Mouse (Mus musculus) embryonic facial prominence, embryonic 14.5 days (tissue): ENCODE results near the gene Snrnp25. TPM values are rescaled to one million over a fixed set of nuclear protein-coding genes. Genes with fewer than 3 reads are reported as not detected.

ENCODE experiments used
- ATAC-seq: fragments of 200-750 bp; cut with Nextera tagmentation; 2 replicates; pipeline ENCODE4 v1.8.0; 2017; ENCODE audit warnings: low read depth, moderate number of reproducible peaks, moderate TSS enrichment
- DNase-seq: peaks from one replicate; pipeline ENCODE4 v3.0.0-alpha.2; 2015; ENCODE audit warnings: low spot score
- H3K27ac ChIP-seq: fragments of 300-500 bp; sonication (generic); replicated peaks from 2 replicates; pipeline ENCODE4 v1.5.1; 2014; ENCODE audit warnings: low read depth, mild to moderate bottlenecking, low read length, moderate library complexity
- H3K27me3 ChIP-seq: fragments of 300-500 bp; sonication (generic); replicated peaks from 2 replicates; pipeline ENCODE4 v1.6.1; 2014; ENCODE audit warnings: low read length; ENCODE audit not compliant: control insufficient read depth, insufficient read depth
- H3K36me3 ChIP-seq: fragments of 300-500 bp; sonication (generic); 2 replicates; pipeline ENCODE4 v1.6.1; 2014; ENCODE audit warnings: low read length, mixed read lengths; ENCODE audit not compliant: control insufficient read depth, insufficient read depth
- H3K4me1 ChIP-seq: fragments of 300-500 bp; sonication (generic); 2 replicates; pipeline ENCODE4 v1.6.1; 2014; ENCODE audit warnings: antibody characterized with exemption, low read length; ENCODE audit not compliant: control insufficient read depth, insufficient read depth
- H3K4me2 ChIP-seq: fragments of 300-500 bp; sonication (generic); 2 replicates; pipeline ENCODE4 v1.6.1; 2014; ENCODE audit warnings: low read depth, mild to moderate bottlenecking, low read length, moderate library complexity, mixed read lengths
- H3K4me3 ChIP-seq: fragments of 300-500 bp; sonication (generic); 2 replicates; pipeline ENCODE4 v1.5.1; 2014; ENCODE audit warnings: low read depth, mild to moderate bottlenecking, low read length
- H3K9ac ChIP-seq: fragments of 300-500 bp; sonication (generic); 2 replicates; pipeline ENCODE4 v1.6.1; 2014; ENCODE audit warnings: low read depth, mild to moderate bottlenecking, low read length, moderate library complexity, mixed read lengths
- H3K9me3 ChIP-seq: fragments of 300-500 bp; sonication (generic); 2 replicates; pipeline ENCODE4 v1.6.1; 2016; ENCODE audit warnings: low read length; ENCODE audit not compliant: control insufficient read depth
- WGBS: fragments of 180-500 bp; shearing (Covaris S2); extraction: QIAGEN DNeasy Blood & Tissue Kit; methylation state at CpG from one replicate; pipeline ENCODE4 v1.1.7; 2014; 5-methylcytosine and 5-hydroxymethylcytosine counted together
- polyA plus RNA-seq: library from polyadenylated mRNA; unstranded; fragments of >200 nt; fragmentation: Nextera tagmentation; extraction: Ambion mirVana; gene quantifications from 2 replicates; pipeline ENCODE4 v1.2.1, GENCODE M21; 2014

Snrnp25 gene
- polyA plus RNA-seq, 1 experiment from 2014 or later = 43.2 TPM

DNA sequence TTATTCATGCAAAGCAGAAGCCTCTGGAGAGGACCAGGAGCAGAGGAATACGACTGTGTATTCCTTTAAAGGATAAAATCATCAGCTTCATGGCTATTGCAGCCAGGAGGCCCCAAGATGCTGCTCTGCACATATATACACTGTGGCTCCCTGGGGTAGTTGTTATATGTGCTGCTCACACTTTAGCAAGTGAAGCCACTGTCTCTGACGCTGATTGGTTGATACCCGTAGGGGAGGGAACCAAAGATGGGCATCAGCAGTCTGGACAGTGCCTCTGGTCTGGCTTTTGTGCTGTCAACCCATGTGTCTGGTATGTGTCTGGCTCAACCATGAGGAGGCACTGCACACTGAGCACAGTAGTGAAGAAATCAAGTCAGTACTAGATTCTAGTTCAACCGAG, 38.5 kb upstream of the Snrnp25 start:
- no peak overlapping the region for H3K4me3 ChIP-seq
- H3K4me1 ChIP-seq = 0 out of 2 replicates have a peak, but pooled peaks cover 4% of the 10 kb centered on the region
- no peak overlapping the region for H3K4me2 ChIP-seq
- WGBS = 75% methylated on average over 4 of the region's 4 CpGs
- no peaks in the 10 kb centered on the region for H3K9me3 ChIP-seq
- no peaks in the 10 kb centered on the region for H3K36me3 ChIP-seq
- H3K27ac ChIP-seq = no peak overlapping the region
- ATAC-seq (no peak), DNase-seq (no peak)
- no peaks in the 10 kb centered on the region for H3K27me3 ChIP-seq
- H3K9ac ChIP-seq = no peak overlapping the region

DNA sequence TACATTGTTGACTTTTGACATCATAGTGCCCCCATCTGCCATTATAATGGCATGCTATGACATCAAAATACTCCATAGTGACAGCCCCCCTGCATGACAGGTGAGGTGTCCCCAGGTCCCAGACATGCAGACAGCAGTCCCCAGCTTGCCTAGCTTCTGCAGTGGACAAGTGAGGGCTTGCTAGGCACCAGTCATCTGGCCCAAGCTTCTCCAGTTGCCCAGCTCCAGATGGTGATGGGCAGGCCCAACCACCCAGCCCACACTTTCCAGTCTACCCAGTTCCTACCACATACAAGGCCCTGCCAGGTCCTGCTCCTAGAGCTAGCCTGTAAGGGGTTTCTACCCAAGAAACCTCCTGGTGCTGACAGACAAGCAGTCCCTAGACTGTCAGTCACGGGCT, 26.7 kb upstream of the Snrnp25 start:
- no peak overlapping the region for H3K27ac ChIP-seq
- H3K36me3 ChIP-seq = no peaks in the 10 kb centered on the region
- DNase-seq (no peak), ATAC-seq (no peak)
- H3K9ac ChIP-seq = no peak overlapping the region
- no peak overlapping the region for H3K4me2 ChIP-seq
- H3K4me1 ChIP-seq = no peaks in the 10 kb centered on the region
- H3K9me3 ChIP-seq = no peaks in the 10 kb centered on the region
- no peak overlapping the region for H3K4me3 ChIP-seq
- no peaks in the 10 kb centered on the region for H3K27me3 ChIP-seq
- 68% methylated on average over 1 of the region's 1 CpGs for WGBS

DNA sequence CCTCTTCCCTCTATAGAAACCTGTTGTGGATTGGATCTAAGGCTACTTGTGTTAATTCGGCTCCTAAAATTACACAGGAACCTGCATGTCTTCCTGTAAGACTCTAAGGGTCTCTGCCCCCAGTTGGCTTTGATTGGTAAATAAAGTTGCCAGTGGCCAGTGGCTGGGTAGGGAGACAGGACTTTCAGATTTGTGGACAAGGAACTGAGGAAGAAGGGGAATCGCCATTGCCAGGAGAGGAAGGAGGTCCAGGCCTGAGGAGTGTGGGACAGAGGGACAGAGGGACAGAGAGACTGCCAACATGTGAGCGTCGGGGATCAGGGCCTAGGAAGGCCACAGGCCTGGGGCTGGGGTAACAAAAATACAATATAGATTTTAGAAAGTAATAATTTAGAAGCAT, 24.0 kb upstream of the Snrnp25 start:
- WGBS = 80% methylated on average over 4 of the region's 4 CpGs

DNA sequence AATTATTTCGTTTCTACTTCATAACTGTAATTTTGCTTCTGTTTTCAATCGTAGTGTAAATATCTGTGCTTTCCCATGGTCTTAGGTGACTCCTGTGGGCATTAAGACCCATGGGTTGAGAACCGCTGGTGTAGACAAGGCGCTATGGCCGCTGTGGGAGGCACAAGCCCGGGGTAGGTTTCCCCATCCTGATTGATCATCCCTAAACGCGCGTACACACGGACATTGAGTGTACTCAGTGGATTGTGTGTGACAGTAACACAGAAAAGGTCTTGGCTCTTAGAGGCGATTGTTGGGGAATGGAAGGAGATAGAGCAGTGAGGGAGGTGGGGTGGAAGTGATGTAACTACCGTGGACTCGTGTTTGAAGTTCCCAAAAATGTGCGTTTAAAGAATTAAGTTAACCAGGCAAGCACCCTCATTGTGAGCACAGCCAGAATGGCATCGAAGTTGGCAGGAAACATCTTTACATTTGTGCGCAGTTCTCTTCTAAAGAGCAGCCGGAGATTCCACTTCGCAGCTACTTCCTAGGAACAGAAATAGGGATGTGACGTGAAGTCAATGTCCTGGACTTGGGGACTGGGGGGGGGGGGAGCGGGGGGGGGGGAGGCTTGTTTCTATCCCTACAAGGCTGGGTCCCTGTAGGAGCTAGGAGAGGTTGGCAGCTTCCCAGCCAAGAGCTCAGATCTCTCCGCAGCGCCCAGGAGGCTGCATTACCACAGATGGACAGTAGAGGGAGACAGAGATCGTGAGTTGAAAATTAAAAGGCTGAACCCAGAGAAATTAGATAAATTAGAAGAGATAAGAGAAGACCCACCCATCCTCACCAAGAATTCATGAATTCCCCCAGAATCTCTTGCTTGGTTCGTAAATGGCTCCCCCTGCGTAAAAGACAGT, 23.0 kb upstream of the Snrnp25 start:
- Histone ChIP-seq H3K4me3 (no peak overlapping the region), H3K4me2 (no peak overlapping the region), H3K4me1 (no peaks in the 10 kb centered on the region), H3K9me3 (no peaks in the 10 kb centered on the region), H3K27me3 (no peaks in the 10 kb centered on the region), H3K27ac (no peak overlapping the region), H3K9ac (no peak overlapping the region), H3K36me3 (no peaks in the 10 kb centered on the region)
- no peak for ATAC-seq
- peak; percentile 82 for DNase-seq
- WGBS = 45% methylated on average over 24 of the region's 25 CpGs

More for the DNA sequence above, 24.0 kb upstream of the Snrnp25 start:
- no peaks in the 10 kb centered on the region for H3K27me3 ChIP-seq
- no peak overlapping the region for H3K4me2 ChIP-seq
- no peak overlapping the region for H3K4me3 ChIP-seq
- no peak overlapping the region for H3K9ac ChIP-seq
- ATAC-seq (no peak), DNase-seq (no peak)
- H3K36me3 ChIP-seq = no peaks in the 10 kb centered on the region
- H3K27ac ChIP-seq = no peak overlapping the region
- no peaks in the 10 kb centered on the region for H3K4me1 ChIP-seq
- no peaks in the 10 kb centered on the region for H3K9me3 ChIP-seq

DNA sequence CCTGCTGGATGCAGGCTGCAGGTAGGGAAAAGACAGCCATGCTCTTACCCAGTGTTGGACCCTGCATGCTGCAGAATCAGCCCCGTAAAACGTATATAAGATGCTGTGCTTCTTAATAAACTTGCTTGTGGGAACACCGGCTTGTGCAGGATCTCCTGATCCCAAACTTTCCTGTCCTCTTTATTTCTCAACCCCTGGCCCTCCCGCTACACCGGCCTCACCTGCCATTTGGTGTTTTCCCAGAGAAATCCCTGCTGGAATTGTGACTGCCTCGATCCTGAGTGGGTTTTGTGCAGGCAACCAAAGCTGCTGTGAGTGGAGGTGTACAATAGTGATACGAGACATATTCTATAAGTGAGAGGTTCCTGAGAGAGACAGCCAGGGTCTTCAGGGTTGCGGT, 20.7 kb upstream of the Snrnp25 start:
- Histone ChIP-seq H3K4me3 (no peak overlapping the region), H3K4me2 (no peak overlapping the region), H3K27me3 (no peaks in the 10 kb centered on the region), H3K4me1 (no peaks in the 10 kb centered on the region), H3K9ac (no peak overlapping the region), H3K36me3 (no peaks in the 10 kb centered on the region), H3K27ac (no peak overlapping the region), H3K9me3 (no peaks in the 10 kb centered on the region)
- 87% methylated on average over 8 of the region's 8 CpGs for WGBS
- ATAC-seq (no peak), DNase-seq (no peak)

DNA sequence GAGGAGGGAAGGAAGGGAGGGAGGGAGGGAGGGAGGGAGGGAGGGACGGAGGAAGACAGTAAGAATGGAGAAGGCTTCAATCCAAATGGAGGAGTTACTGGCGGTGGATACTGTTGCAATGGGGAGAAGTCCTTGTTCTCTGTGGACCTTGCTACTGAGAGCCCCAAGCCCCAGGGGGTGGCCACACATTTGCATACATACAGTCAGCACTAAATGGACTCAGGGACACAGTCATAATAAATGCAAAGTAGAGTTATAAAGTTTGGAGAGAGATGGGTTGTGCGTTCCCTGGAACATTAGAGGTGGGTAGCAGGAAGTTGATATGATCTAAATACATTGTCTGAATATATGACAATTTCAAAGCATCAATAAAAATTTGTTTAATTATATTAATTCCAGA, 19.2 kb upstream of the Snrnp25 start:
- Histone ChIP-seq H3K9ac (no peak overlapping the region), H3K9me3 (no peaks in the 10 kb centered on the region), H3K4me1 (no peaks in the 10 kb centered on the region), H3K27ac (no peak overlapping the region), H3K4me3 (no peak overlapping the region), H3K36me3 (no peaks in the 10 kb centered on the region), H3K4me2 (no peak overlapping the region), H3K27me3 (no peaks in the 10 kb centered on the region)
- no peak for ATAC-seq
- DNase-seq = no peak
- WGBS = 82% methylated on average over 3 of the region's 3 CpGs

DNA sequence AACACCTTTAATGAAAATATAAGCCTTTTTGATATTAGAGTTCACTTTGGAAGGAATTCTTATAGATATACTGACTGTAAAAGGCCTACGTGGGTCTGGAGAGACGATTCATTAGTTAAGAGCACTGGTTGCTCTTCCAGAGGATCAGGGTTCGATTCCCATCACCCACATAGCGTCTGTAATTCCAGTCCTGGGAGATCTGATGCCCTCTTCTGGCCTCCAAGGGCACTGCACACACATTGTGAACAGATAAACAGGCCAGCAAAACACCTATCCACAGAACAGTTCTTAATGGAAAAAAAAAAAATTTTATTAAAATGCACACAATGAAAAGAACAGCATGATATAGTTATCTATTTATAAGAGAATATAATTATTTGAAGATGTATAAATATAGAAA, 18.0 kb upstream of the Snrnp25 start:
- H3K4me1 ChIP-seq = no peaks in the 10 kb centered on the region
- no peak overlapping the region for H3K4me3 ChIP-seq
- no peaks in the 10 kb centered on the region for H3K9me3 ChIP-seq
- H3K9ac ChIP-seq = no peak overlapping the region
- no peaks in the 10 kb centered on the region for H3K27me3 ChIP-seq
- no peak for ATAC-seq
- no peak for DNase-seq
- 86% methylated on average over 4 of the region's 4 CpGs for WGBS
- no peak overlapping the region for H3K4me2 ChIP-seq
- no peak overlapping the region for H3K27ac ChIP-seq
- H3K36me3 ChIP-seq = no peaks in the 10 kb centered on the region

DNA sequence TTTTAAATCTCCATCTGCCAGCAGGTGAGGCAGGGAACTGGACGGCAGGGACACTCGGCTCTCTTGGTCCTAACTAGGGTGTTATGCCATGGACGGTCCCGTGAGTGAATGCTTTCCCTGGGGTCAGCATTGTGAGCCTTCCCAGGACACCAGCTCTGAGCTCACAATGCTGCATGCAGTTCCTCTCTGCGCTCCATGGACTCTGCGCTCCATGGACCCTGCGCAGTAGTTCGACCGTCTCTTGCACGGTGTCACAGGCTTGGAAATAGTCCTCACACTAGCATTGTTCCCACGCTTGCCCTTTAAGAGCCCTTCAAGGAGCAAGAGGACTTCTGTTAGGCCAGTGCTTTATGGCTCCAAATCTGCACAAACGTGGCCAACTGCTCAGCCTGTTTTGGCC, 16.3 kb upstream of the Snrnp25 start:
- no peak overlapping the region for H3K4me3 ChIP-seq
- no peak overlapping the region for H3K4me2 ChIP-seq
- no peaks in the 10 kb centered on the region for H3K36me3 ChIP-seq
- DNase-seq = no peak
- no peaks in the 10 kb centered on the region for H3K27me3 ChIP-seq
- H3K9me3 ChIP-seq = no peaks in the 10 kb centered on the region
- ATAC-seq = no peak
- WGBS = 87% methylated on average over 12 of the region's 12 CpGs
- H3K27ac ChIP-seq = no peak overlapping the region
- H3K9ac ChIP-seq = no peak overlapping the region
- no peaks in the 10 kb centered on the region for H3K4me1 ChIP-seq

DNA sequence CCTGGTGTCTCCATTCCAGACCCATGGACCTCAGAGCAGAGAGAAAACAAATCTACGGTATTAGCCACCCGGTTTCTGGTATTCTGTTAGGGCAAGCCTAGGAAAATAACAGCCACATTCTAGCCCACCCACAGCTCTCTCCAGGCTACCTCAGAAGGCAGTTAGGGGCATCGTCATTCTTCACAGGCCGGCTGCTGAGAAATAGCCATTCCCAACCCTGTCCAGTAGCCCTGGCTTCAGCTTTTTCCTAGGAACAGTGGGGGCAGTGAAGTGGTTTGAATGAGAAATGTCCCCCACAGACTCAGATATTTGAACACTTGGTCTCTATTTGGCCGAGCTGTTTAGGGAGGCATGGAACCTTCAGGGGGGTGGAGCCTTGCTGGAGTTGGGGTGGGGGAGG, 15.8 kb upstream of the Snrnp25 start:
- 70% methylated on average over 5 of the region's 5 CpGs for WGBS
- Histone ChIP-seq H3K9me3 (no peaks in the 10 kb centered on the region), H3K27ac (no peak overlapping the region), H3K4me2 (no peak overlapping the region), H3K36me3 (no peaks in the 10 kb centered on the region), H3K9ac (no peak overlapping the region), H3K4me3 (no peak overlapping the region), H3K27me3 (no peaks in the 10 kb centered on the region), H3K4me1 (no peaks in the 10 kb centered on the region)
- ATAC-seq (no peak), DNase-seq (no peak)
